Mouse (Mus musculus) megakaryocyte, embryonic 14.5 days (primary cell): Measurements from ENCODE around the gene Inka2. TPM values are rescaled to one million over a fixed set of nuclear protein-coding genes. Genes with fewer than 3 reads are reported as not detected.

ENCODE experiments used
- H3K27me3 ChIP-seq: replicated peaks from 2 replicates; pipeline ENCODE3; 2012; ENCODE audit warnings: inconsistent platforms
- H3K36me3 ChIP-seq: replicated peaks from 2 replicates; pipeline ENCODE3; 2012; ENCODE audit warnings: low read length, inconsistent platforms, mixed read lengths
- H3K4me1 ChIP-seq: 2 replicates; pipeline ENCODE4 v1.6.1; 2012; ENCODE audit warnings: inconsistent platforms
- H3K4me3 ChIP-seq: replicated peaks from 2 replicates; pipeline ENCODE3; 2012; ENCODE audit warnings: moderate library complexity, mild to moderate bottlenecking, inconsistent platforms
- H3K9me3 ChIP-seq: 2 replicates; pipeline ENCODE4 v1.6.1; 2012; ENCODE audit warnings: inconsistent platforms
- FLI1 ChIP-seq: IDR thresholded peaks from 2 replicates; pipeline ENCODE4 v1.6.1; 2012; ENCODE audit warnings: low read length, inconsistent platforms, mixed read lengths
- GATA1 ChIP-seq: IDR thresholded peaks from 3 replicates; pipeline ENCODE4 v1.6.1; 2012; ENCODE audit warnings: mixed read lengths, low read length, inconsistent platforms, borderline replicate concordance
- polyA plus RNA-seq: library from polyadenylated mRNA; stranded (reverse); fragments of >175 nt; gene quantifications from 2 replicates; pipeline ENCODE4 v1.2.3, GENCODE M21; 2012; ENCODE audit warnings: low replicate concordance; ENCODE audit not compliant: insufficient read depth

Inka2 gene
- polyA plus RNA-seq, 1 experiment: 4.4 TPM

GRCm38 (mm10) chr3:105769380-105769779, 65.0 kb downstream of the Inka2 start:
- H3K9me3 ChIP-seq: no peaks in the 10 kb centered on the region
- no peaks in the 10 kb centered on the region for H3K27me3 ChIP-seq

More at GRCm38 (mm10) chr3:105769380-105769779, 65.0 kb downstream of the Inka2 start:
- H3K4me3 ChIP-seq: peak overlapping the region; percentile 14
- no peak for TF ChIP-seq GATA1
- TF ChIP-seq FLI1: no peak
- peaks cover 47% of the 10 kb centered on the region for H3K36me3 ChIP-seq
- H3K4me1 ChIP-seq: peaks cover 81% of the 10 kb centered on the region

Other genes starting within 250 kb of the Inka2 start
- gene Ddx20, start 17.0 kb upstream of the Inka2 start, polyA plus RNA-seq: 2.9 TPM in 1 of 2 replicates, not detected in the other
- gene Rap1a, start 96.7 kb downstream of the Inka2 start, polyA plus RNA-seq: 3.2 and 38.3 TPM in 2 replicates
- 0.19 TPM in 1 of 2 replicates, not detected in the other for gene Adora3, start 166.3 kb downstream of the Inka2 start, polyA plus RNA-seq
- not detected in 2 replicates for gene Tmigd3, start 166.3 kb downstream of the Inka2 start, polyA plus RNA-seq
- gene I830077J02Rik, start 228.1 kb downstream of the Inka2 start, polyA plus RNA-seq: 34.4 and 41.9 TPM in 2 replicates